Mouse (Mus musculus) intestine, embryonic 15.5 days (tissue): ENCODE data around the gene AI854703. TPM values are rescaled to one million over a fixed set of nuclear protein-coding genes. Genes with fewer than 3 reads are reported as not detected.

ENCODE experiments used
- polyA plus RNA-seq: library from polyadenylated mRNA; unstranded; fragments of >200 nt; fragmentation: Nextera tagmentation; extraction: Ambion mirVana; gene quantifications from 2 replicates; pipeline ENCODE4 v1.2.1, GENCODE M21; 2015

AI854703 gene
- polyA plus RNA-seq, 1 experiment from 2014 or later, result 0.89 TPM

Other genes starting within 250 kb of the AI854703 start
- 14.2 and 17.5 TPM in 2 replicates for gene Krba1, start 231.2 kb upstream of the AI854703 start, polyA plus RNA-seq
- 17.2 and 18.4 TPM in 2 replicates for gene Zfp467, start 180.9 kb upstream of the AI854703 start, polyA plus RNA-seq
- gene Sspo, start 178.5 kb upstream of the AI854703 start, polyA plus RNA-seq, result 0.54 and 1.1 TPM in 2 replicates
- gene Atp6v0e2, start 89.1 kb upstream of the AI854703 start, polyA plus RNA-seq, result 23.3 and 25.0 TPM in 2 replicates
- gene Lrrc61, start 72.0 kb upstream of the AI854703 start, polyA plus RNA-seq, result 8.1 and 9.5 TPM in 2 replicates
- 87.2 and 87.9 TPM in 2 replicates for gene Rarres2, start 54.0 kb upstream of the AI854703 start, polyA plus RNA-seq
- gene Gm45021, start 37.2 kb upstream of the AI854703 start, polyA plus RNA-seq, result not detected in 2 replicates
- 23.6 and 24.9 TPM in 2 replicates for gene Repin1, start 32.9 kb upstream of the AI854703 start, polyA plus RNA-seq
- not detected in 2 replicates for gene Gm44965, start 32.8 kb upstream of the AI854703 start, polyA plus RNA-seq
- 5.1 and 5.8 TPM in 2 replicates for gene Zfp775, start 24.7 kb upstream of the AI854703 start, polyA plus RNA-seq
- gene Gimap8, start 20.5 kb downstream of the AI854703 start, polyA plus RNA-seq, result 1.7 and 2.3 TPM in 2 replicates
- gene Gimap9, start 49.4 kb downstream of the AI854703 start, polyA plus RNA-seq, result 16.9 and 18.0 TPM in 2 replicates
- gene Gimap4, start 57.8 kb downstream of the AI854703 start, polyA plus RNA-seq, result 20.7 and 22.8 TPM in 2 replicates
- 20.4 and 21.1 TPM in 2 replicates for gene Gimap6, start 81.5 kb downstream of the AI854703 start, polyA plus RNA-seq
- gene Gm28053, start 91.8 kb downstream of the AI854703 start, polyA plus RNA-seq, result 5.6 and 5.7 TPM in 2 replicates
- gene Gimap7, start 91.9 kb downstream of the AI854703 start, polyA plus RNA-seq, result 0.18 and 0.30 TPM in 2 replicates
- gene Gimap1, start 112.3 kb downstream of the AI854703 start, polyA plus RNA-seq, result 31.0 and 34.9 TPM in 2 replicates
- 10.5 and 10.9 TPM in 2 replicates for gene Gimap5, start 119.4 kb downstream of the AI854703 start, polyA plus RNA-seq
- gene Gimap3, start 144.1 kb downstream of the AI854703 start, polyA plus RNA-seq, result 0.15 and 0.20 TPM in 2 replicates
- 140 and 159 TPM in 2 replicates for gene Tmem176a, start 214.2 kb downstream of the AI854703 start, polyA plus RNA-seq
- 341 and 366 TPM in 2 replicates for gene Tmem176b, start 214.7 kb downstream of the AI854703 start, polyA plus RNA-seq
- gene Aoc1, start 246.1 kb downstream of the AI854703 start, polyA plus RNA-seq, result 21.4 and 28.0 TPM in 2 replicates